Mouse (Mus musculus) midbrain, embryonic 11.5 days (tissue): ENCODE measurements around the gene Nkpd1. TPM values are rescaled to one million over a fixed set of nuclear protein-coding genes. Genes with fewer than 3 reads are reported as not detected.
"Not testable (repeated sequence)": the region's sequence is repeated elsewhere in the genome, so short reads cannot be mapped to it uniquely, and the experiment has no call there.

Experiments used
- ATAC-seq: fragments of 200-750 bp; cut with Nextera tagmentation; 2 replicates; pipeline ENCODE4 v1.8.0; 2017; ENCODE audit warnings: moderate TSS enrichment, moderate library complexity; ENCODE audit not compliant: low FRiP score
- DNase-seq: peaks from one replicate; pipeline ENCODE4 v3.0.0; 2015; ENCODE audit warnings: low spot score; ENCODE audit errors: missing footprints
- H3K27ac ChIP-seq: fragments of 300-500 bp; sonication (generic); 2 replicates; pipeline ENCODE4 v1.5.1; 2014; ENCODE audit warnings: low read depth, low read length
- H3K27me3 ChIP-seq: fragments of 300-500 bp; sonication (generic); 2 replicates; pipeline ENCODE4 v1.6.1; 2014; ENCODE audit warnings: mild to moderate bottlenecking, low read length, moderate library complexity, mixed read lengths; ENCODE audit not compliant: control insufficient read depth, insufficient read depth
- H3K36me3 ChIP-seq: fragments of 300-500 bp; sonication (generic); 2 replicates; pipeline ENCODE4 v1.6.1; 2014; ENCODE audit warnings: mild to moderate bottlenecking, low read length, moderate library complexity, mixed read lengths; ENCODE audit not compliant: control insufficient read depth, insufficient read depth
- H3K4me1 ChIP-seq: fragments of 300-500 bp; sonication (generic); 2 replicates; pipeline ENCODE4 v1.6.1; 2014; ENCODE audit warnings: low read length; ENCODE audit not compliant: control insufficient read depth, insufficient read depth
- H3K4me2 ChIP-seq: fragments of 300-500 bp; sonication (generic); 2 replicates; pipeline ENCODE4 v1.6.1; 2014; ENCODE audit warnings: mild to moderate bottlenecking, moderate library complexity
- H3K4me3 ChIP-seq: fragments of 300-500 bp; sonication (generic); 2 replicates; pipeline ENCODE4 v1.5.1; 2014; ENCODE audit warnings: low read depth, low read length
- H3K9ac ChIP-seq: fragments of 300-500 bp; sonication (generic); 2 replicates; pipeline ENCODE4 v1.6.1; 2014; ENCODE audit warnings: low read length
- H3K9me3 ChIP-seq: fragments of 300-500 bp; sonication (generic); 2 replicates; pipeline ENCODE4 v1.6.1; 2016; ENCODE audit warnings: low read length; ENCODE audit not compliant: control insufficient read depth
- WGBS: fragments of 180-500 bp; shearing (Covaris S2); extraction: QIAGEN DNeasy Blood & Tissue Kit; methylation state at CpG from one replicate; pipeline ENCODE4 v1.1.7; 2014; 5-methylcytosine and 5-hydroxymethylcytosine counted together
- polyA plus RNA-seq: library from polyadenylated mRNA; unstranded; fragments of >200 nt; fragmentation: Nextera tagmentation; extraction: Ambion mirVana; gene quantifications from 2 replicates; pipeline ENCODE4 v1.2.1, GENCODE M21; 2014

Gene Nkpd1
- polyA plus RNA-seq, 1 experiment from 2014 or later, result not detected

GRCm38 (mm10) chr7:19509786-19510185, 7.9 kb upstream of the Nkpd1 start:
- Histone ChIP-seq H3K9me3 (no peaks in the 10 kb centered on the region), H3K36me3 (no peaks in the 10 kb centered on the region), H3K4me2 (peak overlapping the region; percentile 97; the same call in 1 of the 2 replicates), H3K9ac (no peak overlapping the region), H3K4me3 (peak overlapping the region; percentile 68; the same call in 1 of the 2 replicates), H3K27ac (no peak overlapping the region), H3K4me1 (peaks cover 19% of the 10 kb centered on the region), H3K27me3 (no peaks in the 10 kb centered on the region; the same call in 1 of the 2 replicates)
- WGBS, result 99% methylated on average over 7 of the region's 7 CpGs
- ATAC-seq (no peak), DNase-seq (no peak)

- not testable (repeated sequence) for H3K4me2 ChIP-seq, H3K9me3 ChIP-seq, H3K27ac ChIP-seq, ATAC-seq, H3K9ac ChIP-seq, H3K27me3 ChIP-seq, H3K36me3 ChIP-seq, H3K4me3 ChIP-seq, DNase-seq
- peaks cover 14% of the 10 kb centered on the region for H3K4me1 ChIP-seq
- WGBS, result 89% methylated on average over 6 of the region's 7 CpGs
These were observed 5.7 kb upstream of the Nkpd1 start for GRCm38 (mm10) chr7:19511934-19512333.

GRCm38 (mm10) chr7:19512353-19512752, 5.3 kb upstream of the Nkpd1 start:
- DNase-seq (no peak), ATAC-seq (no peak)
- Histone ChIP-seq H3K36me3 (no peaks in the 10 kb centered on the region), H3K4me3 (no peak overlapping the region), H3K4me1 (peaks cover 11% of the 10 kb centered on the region), H3K9me3 (no peaks in the 10 kb centered on the region), H3K4me2 (no peak overlapping the region), H3K27ac (no peak overlapping the region), H3K9ac (no peak overlapping the region), H3K27me3 (no peaks in the 10 kb centered on the region; the same call in 1 of the 2 replicates)
- WGBS, result 80% methylated on average over 6 of the region's 6 CpGs

GRCm38 (mm10) chr7:19520032-19520431, 2.4 kb downstream of the Nkpd1 start:
- WGBS, result 5% methylated on average over 23 of the region's 23 CpGs
- ATAC-seq, result no peak
- Histone ChIP-seq H3K4me2 (peak overlapping the region; percentile 57), H3K9me3 (no peaks in the 10 kb centered on the region), H3K27ac (no peak overlapping the region), H3K4me1 (peaks cover 24% of the 10 kb centered on the region), H3K36me3 (no peaks in the 10 kb centered on the region), H3K27me3 (peaks cover 69% of the 10 kb centered on the region), H3K4me3 (peak overlapping the region; percentile 17; the same call in 1 of the 2 replicates), H3K9ac (peak overlapping the region; percentile 56)
- no peak for DNase-seq

- H3K9me3 ChIP-seq, result no peaks in the 10 kb centered on the region
- H3K9ac ChIP-seq, result no peak overlapping the region
- peaks cover 71% of the 10 kb centered on the region for H3K27me3 ChIP-seq
- H3K4me1 ChIP-seq, result peaks cover 20% of the 10 kb centered on the region
- H3K36me3 ChIP-seq, result no peaks in the 10 kb centered on the region
- ATAC-seq (no peak), DNase-seq (no peak)
- H3K4me3 ChIP-seq, result peak overlapping the region; percentile 36
- H3K4me2 ChIP-seq, result peak overlapping the region; percentile 60
- 14% methylated on average over 72 of the region's 72 CpGs for WGBS
- H3K27ac ChIP-seq, result no peak overlapping the region
These were observed 5.5 kb downstream of the Nkpd1 start for GRCm38 (mm10) chr7:19523017-19523756.

- Histone ChIP-seq H3K9ac (peak overlapping the region; percentile 59), H3K36me3 (no peaks in the 10 kb centered on the region), H3K4me3 (peak overlapping the region; percentile 36), H3K27ac (no peak overlapping the region), H3K4me2 (peak overlapping the region; percentile 60), H3K4me1 (peaks cover 20% of the 10 kb centered on the region), H3K9me3 (no peaks in the 10 kb centered on the region), H3K27me3 (peaks cover 65% of the 10 kb centered on the region)
- ATAC-seq, result peak; percentile 71
- 2% methylated on average over 63 of the region's 64 CpGs for WGBS
- DNase-seq, result peak; percentile 97
These were observed 6.2 kb downstream of the Nkpd1 start for GRCm38 (mm10) chr7:19523757-19524419.

GRCm38 (mm10) chr7:19524420-19525104, 6.9 kb downstream of the Nkpd1 start:
- no peak overlapping the region for H3K27ac ChIP-seq
- 13% methylated on average over 24 of the region's 24 CpGs for WGBS

GRCm38 (mm10) chr7:19525105-19525481, 7.5 kb downstream of the Nkpd1 start:
- no peak overlapping the region for H3K4me2 ChIP-seq
- H3K9ac ChIP-seq, result no peak overlapping the region
- WGBS, result 71% methylated on average over 2 of the region's 2 CpGs
- no peak overlapping the region for H3K27ac ChIP-seq
- peaks cover 53% of the 10 kb centered on the region for H3K27me3 ChIP-seq
- no peaks in the 10 kb centered on the region; the same call in 1 of the 2 replicates for H3K36me3 ChIP-seq
- H3K9me3 ChIP-seq, result no peaks in the 10 kb centered on the region
- DNase-seq (no peak), ATAC-seq (no peak)
- H3K4me3 ChIP-seq, result no peak overlapping the region
- peaks cover 14% of the 10 kb centered on the region for H3K4me1 ChIP-seq

More at GRCm38 (mm10) chr7:19524420-19525104, 6.9 kb downstream of the Nkpd1 start:
- peak; percentile 53 for ATAC-seq
- Histone ChIP-seq H3K9me3 (no peaks in the 10 kb centered on the region), H3K9ac (peak overlapping the region; percentile 59), H3K27me3 (peaks cover 58% of the 10 kb centered on the region), H3K4me1 (peaks cover 19% of the 10 kb centered on the region), H3K4me2 (peak overlapping the region; percentile 60), H3K36me3 (no peaks in the 10 kb centered on the region), H3K4me3 (peak overlapping the region; percentile 36)
- peak; percentile 92 for DNase-seq
